Mouse (Mus musculus): Measurements from ENCODE around the gene Cdc14b. TPM values are rescaled to one million over a fixed set of nuclear protein-coding genes. Genes with fewer than 3 reads are reported as not detected.

The Cdc14b gene
- polyA plus RNA-seq, 1 experiment: 4.7 TPM

DNA sequence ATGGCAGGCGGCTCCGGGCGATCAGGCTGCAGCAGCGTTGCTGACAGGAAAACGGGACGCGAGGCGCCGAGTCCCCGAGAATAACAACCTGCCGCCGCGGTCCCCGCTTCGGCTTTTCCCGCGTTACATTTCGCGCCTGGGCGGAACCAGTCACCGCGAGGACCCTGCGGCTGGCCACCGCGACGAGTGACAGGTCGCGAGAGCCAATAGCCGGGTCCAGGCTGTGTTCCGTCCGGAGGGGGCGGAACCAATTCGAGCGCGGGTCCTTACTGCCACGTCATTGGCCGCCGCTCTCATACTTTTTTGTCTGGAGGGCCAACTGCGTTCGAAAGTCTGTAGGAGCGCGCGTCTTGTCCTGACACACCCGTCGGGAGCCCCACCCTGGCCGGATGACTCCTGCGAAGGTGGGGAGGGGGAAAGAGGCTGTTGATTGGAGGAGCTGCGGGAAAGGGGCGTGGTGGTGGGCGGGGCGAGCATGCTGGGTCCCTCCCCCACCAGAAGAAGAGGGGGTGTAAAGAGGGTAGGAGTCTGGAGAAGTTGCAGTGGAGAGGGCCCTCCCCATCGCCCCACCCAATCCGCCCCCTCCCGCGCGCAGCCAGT, 121.9 kb downstream of the Cdc14b start, which contains the start of gene Zfp367:
TSS of gene Zfp367 (minus strand) at position 120 of the 600 bp plus-strand sequence.
- TF ChIP-seq MYOG (IDR thresholded peaks at IDR 0.05; ENCODE audit: control insufficient read depth, extremely low read depth, insufficient read length): no peak
- TF ChIP-seq MYOD1 (IDR thresholded peaks at IDR 0.05; ENCODE audit: control insufficient read depth, insufficient read length, low read depth): no peak
- TF ChIP-seq CTCF (IDR thresholded peaks at IDR 0.05; ENCODE audit: control insufficient read depth, insufficient read depth, insufficient read length): no peak
- no peak for TF ChIP-seq CEBPB (IDR thresholded peaks at IDR 0.05; ENCODE audit: low read depth)
- TF ChIP-seq USF1 (IDR thresholded peaks at IDR 0.05; ENCODE audit: low read depth): no peak
- TF ChIP-seq FOSL1 (IDR thresholded peaks at IDR 0.05; ENCODE audit: insufficient read depth, low read length, poor library complexity, severe bottlenecking): no peak
- TF ChIP-seq MAX (IDR thresholded peaks at IDR 0.05): peak; percentile 14
- Histone ChIP-seq H3K36me3 (ENCODE audit: control insufficient read depth, insufficient read depth) (no peaks in the 10 kb centered on the region), H3ac (ENCODE audit: control insufficient read depth, insufficient read length, low read depth) (peak within 1 kb of the TSS; percentile 82), H3K79me3 (ENCODE audit: low read depth) (peaks cover 40% of the 10 kb centered on the region), H3K4me3 (ENCODE audit: insufficient read depth, poor library complexity, severe bottlenecking) (peak within 1 kb of the TSS; percentile 84), H3K27me3 (ENCODE audit: control insufficient read depth, insufficient read depth, insufficient read length) (no peaks in the 10 kb centered on the region), H3K79me2 (ENCODE audit: control insufficient read depth, insufficient read depth) (peaks cover 44% of the 10 kb centered on the region)

DNA sequence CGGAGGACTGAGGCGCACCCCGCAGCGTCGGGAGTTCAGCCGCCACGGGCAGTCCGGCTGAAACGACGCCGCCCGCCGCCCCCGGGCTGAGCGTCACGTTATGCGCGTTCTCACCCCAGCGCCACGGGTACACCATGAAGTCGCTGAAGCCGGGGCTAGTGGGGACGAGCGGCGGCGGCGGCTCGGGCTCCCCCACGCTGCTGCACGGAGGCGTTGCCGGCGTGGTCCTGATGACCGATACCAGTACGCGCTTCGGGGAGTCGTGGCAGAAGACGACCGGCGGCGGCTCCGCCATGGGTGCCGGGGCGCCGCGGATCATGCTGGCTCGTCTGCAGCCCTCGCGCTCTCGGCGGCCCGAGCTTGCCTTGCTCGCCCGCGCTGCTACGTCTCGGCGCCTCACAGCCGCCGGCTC, 122.4 kb downstream of the Cdc14b start:
- H3K79me2 ChIP-seq (ENCODE audit: control insufficient read depth, insufficient read depth): peaks cover 49% of the 10 kb centered on the region
- TF ChIP-seq CEBPB (IDR thresholded peaks at IDR 0.05; ENCODE audit: low read depth): no peak
- no peak for TF ChIP-seq MYOD1 (IDR thresholded peaks at IDR 0.05; ENCODE audit: control insufficient read depth, insufficient read length, low read depth)
- TF ChIP-seq MAX (IDR thresholded peaks at IDR 0.05): no peak
- no peak for TF ChIP-seq MYOG (IDR thresholded peaks at IDR 0.05; ENCODE audit: control insufficient read depth, extremely low read depth, insufficient read length)
- TF ChIP-seq FOSL1 (IDR thresholded peaks at IDR 0.05; ENCODE audit: insufficient read depth, low read length, poor library complexity, severe bottlenecking): no peak
- TF ChIP-seq CTCF (IDR thresholded peaks at IDR 0.05; ENCODE audit: control insufficient read depth, insufficient read depth, insufficient read length): no peak
- TF ChIP-seq USF1 (IDR thresholded peaks at IDR 0.05; ENCODE audit: low read depth): no peak
- peaks cover 44% of the 10 kb centered on the region for H3K79me3 ChIP-seq (ENCODE audit: low read depth)

DNA sequence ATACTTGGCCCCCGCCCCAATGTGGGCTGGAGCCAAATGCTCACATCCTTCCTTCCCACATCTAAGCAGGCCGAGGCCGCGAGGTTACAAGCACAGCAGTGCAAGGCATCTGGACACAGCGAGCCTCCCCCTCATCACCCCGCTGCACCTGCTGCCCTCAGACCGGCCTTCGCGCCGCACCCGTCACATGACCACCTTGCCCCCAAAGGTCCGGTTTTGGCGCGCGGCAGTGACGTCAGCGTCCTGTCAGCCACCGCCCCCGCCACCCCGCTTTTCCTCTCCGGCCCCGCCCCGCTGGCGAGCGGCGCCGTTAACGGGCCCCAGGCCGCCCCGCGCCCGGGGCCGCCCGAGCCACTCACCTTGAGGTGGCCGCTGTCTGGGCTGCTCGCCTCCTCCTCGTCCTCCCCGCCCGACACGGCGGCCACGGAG, 122.8 kb downstream of the Cdc14b start:
- Histone ChIP-seq H3K36me3 (ENCODE audit: control insufficient read depth, insufficient read depth) (no peaks in the 10 kb centered on the region), H3K4me3 (ENCODE audit: insufficient read depth, poor library complexity, severe bottlenecking) (peak overlapping the region; percentile 84), H3K79me2 (ENCODE audit: control insufficient read depth, insufficient read depth) (peaks cover 54% of the 10 kb centered on the region), H3ac (ENCODE audit: control insufficient read depth, insufficient read length, low read depth) (peak overlapping the region; percentile 82), H3K27me3 (ENCODE audit: control insufficient read depth, insufficient read depth, insufficient read length) (no peaks in the 10 kb centered on the region), H3K79me3 (ENCODE audit: low read depth) (peaks cover 48% of the 10 kb centered on the region)
- peak; percentile 87 for TF ChIP-seq USF1 (IDR thresholded peaks at IDR 0.05; ENCODE audit: low read depth)
- no peak for TF ChIP-seq FOSL1 (IDR thresholded peaks at IDR 0.05; ENCODE audit: insufficient read depth, low read length, poor library complexity, severe bottlenecking)
- no peak for TF ChIP-seq CEBPB (IDR thresholded peaks at IDR 0.05; ENCODE audit: low read depth)
- TF ChIP-seq MAX (IDR thresholded peaks at IDR 0.05): no peak
- peak; percentile 62 for TF ChIP-seq MYOD1 (IDR thresholded peaks at IDR 0.05; ENCODE audit: control insufficient read depth, insufficient read length, low read depth)
- no peak for TF ChIP-seq CTCF (IDR thresholded peaks at IDR 0.05; ENCODE audit: control insufficient read depth, insufficient read depth, insufficient read length)
- TF ChIP-seq MYOG (IDR thresholded peaks at IDR 0.05; ENCODE audit: control insufficient read depth, extremely low read depth, insufficient read length): no peak

More for the DNA sequence above, 122.4 kb downstream of the Cdc14b start:
- Histone ChIP-seq H3ac (ENCODE audit: control insufficient read depth, insufficient read length, low read depth) (peak overlapping the region; percentile 82), H3K36me3 (ENCODE audit: control insufficient read depth, insufficient read depth) (no peaks in the 10 kb centered on the region), H3K4me3 (ENCODE audit: insufficient read depth, poor library complexity, severe bottlenecking) (peak overlapping the region; percentile 84), H3K27me3 (ENCODE audit: control insufficient read depth, insufficient read depth, insufficient read length) (no peaks in the 10 kb centered on the region)

DNA sequence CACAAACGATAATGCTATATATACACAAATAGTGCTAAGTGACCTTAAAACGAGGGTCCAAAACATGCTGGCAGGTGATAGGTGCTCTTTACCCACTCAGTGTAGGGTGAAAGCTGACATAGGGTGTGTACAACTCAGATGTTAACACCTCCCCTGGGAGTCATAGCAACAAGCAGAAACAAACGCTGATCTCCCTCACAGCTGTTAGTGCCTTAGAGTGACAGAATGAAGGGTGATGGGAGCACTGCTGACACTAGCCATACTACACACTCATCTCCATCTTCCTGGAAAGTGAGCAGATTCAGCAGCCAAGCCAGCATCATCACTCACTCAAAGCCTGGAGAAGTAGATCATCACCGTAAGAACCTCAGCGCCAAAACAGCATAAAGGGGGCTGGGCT, 125.0 kb downstream of the Cdc14b start:
- Histone ChIP-seq H3K79me3 (ENCODE audit: low read depth) (peaks cover 59% of the 10 kb centered on the region), H3K4me3 (ENCODE audit: insufficient read depth, poor library complexity, severe bottlenecking) (no peak overlapping the region), H3K79me2 (ENCODE audit: control insufficient read depth, insufficient read depth) (peaks cover 68% of the 10 kb centered on the region)

More for the DNA sequence above, 125.0 kb downstream of the Cdc14b start:
- H3K36me3 ChIP-seq (ENCODE audit: control insufficient read depth, insufficient read depth): peaks cover 3% of the 10 kb centered on the region
- TF ChIP-seq USF1 (IDR thresholded peaks at IDR 0.05; ENCODE audit: low read depth) (no peak), MAX (IDR thresholded peaks at IDR 0.05) (no peak)
- no peaks in the 10 kb centered on the region for H3K27me3 ChIP-seq (ENCODE audit: control insufficient read depth, insufficient read depth, insufficient read length)
- H3ac ChIP-seq (ENCODE audit: control insufficient read depth, insufficient read length, low read depth): no peak overlapping the region

Other genes with a start within 250 kb of the Cdc14b start
- gene Hsd17b3, start 186.1 kb downstream of the Cdc14b start, polyA plus RNA-seq (2012; fragmentation: generic; extraction: Trizol): not detected
- 2.1 TPM for gene Slc35d2, start 145.9 kb downstream of the Cdc14b start, polyA plus RNA-seq (2012; fragmentation: generic; extraction: Trizol)
- gene Zfp367, start 122.1 kb downstream of the Cdc14b start, polyA plus RNA-seq (2012; fragmentation: generic; extraction: Trizol): 7.1 TPM
- gene Habp4, start 113.5 kb downstream of the Cdc14b start, polyA plus RNA-seq (2012; fragmentation: generic; extraction: Trizol): 19.1 TPM
- 8.3 TPM for gene Aaed1, start 37.4 kb upstream of the Cdc14b start, polyA plus RNA-seq (2012; fragmentation: generic; extraction: Trizol)
- gene Ctsl, start 95.6 kb upstream of the Cdc14b start, polyA plus RNA-seq (2012; fragmentation: generic; extraction: Trizol): 462 TPM
- 6.7 TPM for gene Cdk20, start 157.0 kb upstream of the Cdc14b start, polyA plus RNA-seq (2012; fragmentation: generic; extraction: Trizol)
- not detected for gene Fam240b, start 222.5 kb upstream of the Cdc14b start, polyA plus RNA-seq (2012; fragmentation: generic; extraction: Trizol)